Mouse (Mus musculus) left cerebral cortex, adult 2 months (tissue): Measurements from ENCODE around the gene Cubn. TPM values are rescaled to one million over a fixed set of nuclear protein-coding genes. Genes with fewer than 3 reads are reported as not detected.

Experiments
- DNase-seq, 2 experiments: peaks; one replicate each; pipeline ENCODE4 v3.0.0; 2021 to 2022; ENCODE audit warnings: low spot score in 2 of 2, mixed read lengths in 1 of 2; ENCODE audit errors: extremely low spot score in 1 of 2
- H3K27ac ChIP-seq: fragments of 200-600 bp; 2 replicates; pipeline ENCODE4 v1.8.1; 2022
- H3K4me3 ChIP-seq: fragments of 200-600 bp; 2 replicates; pipeline ENCODE4 v1.8.1; 2022
- CTCF ChIP-seq: fragments of 200-600 bp; IDR thresholded peaks from 2 replicates; pipeline ENCODE4 v1.8.1; 2022; ENCODE audit warnings: antibody characterized with exemption, mild to moderate bottlenecking, moderate library complexity
- intact Hi-C: fragments of 180-260 bp; cut with DNase I; formaldehyde crosslinking; loops from one replicate; pipeline ENCODE4 v1.15.1; 2025
- total RNA-seq, 2 experiments: library from RNA; stranded (reverse); gene quantifications; 2 replicates each; pipeline ENCODE4 v1.2.3; 2021

Cubn gene
- total RNA-seq, 2 experiments from 2014 or later, result 0.16 to 0.36 TPM

GRCm38 (mm10) chr2:13432002-13432401, 59.6 kb downstream of the Cubn start:
- intact Hi-C loops, result no loop called here
- DNase-seq, result no peak
- TF ChIP-seq CTCF, result no peak
- Histone ChIP-seq H3K27ac (no peak overlapping the region), H3K4me3 (no peak overlapping the region)

DNA sequence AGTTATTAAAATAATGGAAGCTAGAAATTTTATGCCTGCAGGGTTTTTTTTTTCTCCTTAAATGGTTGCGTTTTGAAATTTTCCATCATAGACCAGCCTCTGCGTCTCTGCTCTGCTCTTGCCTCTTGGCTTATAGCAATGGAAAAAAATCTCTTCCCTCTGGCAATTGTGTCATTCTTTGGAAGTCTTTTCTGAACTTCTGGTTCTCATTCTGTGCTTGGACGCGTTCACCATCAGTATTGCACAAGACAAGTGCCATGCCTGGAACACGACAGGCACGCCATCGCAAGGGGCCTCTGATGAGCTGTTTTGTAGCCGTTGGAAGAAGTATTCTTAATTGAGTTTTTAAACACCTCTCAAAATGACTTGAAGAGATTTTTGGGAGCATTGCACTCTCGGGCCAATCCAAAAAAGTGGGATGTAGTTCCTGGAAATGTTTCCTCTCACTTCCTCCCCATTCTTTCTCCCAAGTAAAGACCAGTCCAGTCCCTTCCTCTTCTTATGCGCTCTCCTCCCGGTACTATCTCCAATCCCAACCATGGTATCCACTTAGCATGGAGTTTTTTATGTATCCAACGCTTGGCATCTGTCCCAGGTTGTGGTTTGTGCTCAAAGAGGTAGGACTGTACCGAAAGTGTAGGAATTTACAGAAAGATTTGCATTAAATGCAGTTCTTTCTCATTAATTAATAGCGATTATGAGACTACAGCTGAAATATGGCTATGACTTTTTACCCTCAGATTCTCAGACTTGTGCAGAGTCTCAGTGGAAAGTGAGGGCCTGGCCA, 69.4 kb downstream of the Cubn start:
- DNase-seq, result no peak
- intact Hi-C loops, result no loop called here
- Histone ChIP-seq H3K4me3 (no peak overlapping the region), H3K27ac (no peak overlapping the region)
- TF ChIP-seq CTCF, result no peak

DNA sequence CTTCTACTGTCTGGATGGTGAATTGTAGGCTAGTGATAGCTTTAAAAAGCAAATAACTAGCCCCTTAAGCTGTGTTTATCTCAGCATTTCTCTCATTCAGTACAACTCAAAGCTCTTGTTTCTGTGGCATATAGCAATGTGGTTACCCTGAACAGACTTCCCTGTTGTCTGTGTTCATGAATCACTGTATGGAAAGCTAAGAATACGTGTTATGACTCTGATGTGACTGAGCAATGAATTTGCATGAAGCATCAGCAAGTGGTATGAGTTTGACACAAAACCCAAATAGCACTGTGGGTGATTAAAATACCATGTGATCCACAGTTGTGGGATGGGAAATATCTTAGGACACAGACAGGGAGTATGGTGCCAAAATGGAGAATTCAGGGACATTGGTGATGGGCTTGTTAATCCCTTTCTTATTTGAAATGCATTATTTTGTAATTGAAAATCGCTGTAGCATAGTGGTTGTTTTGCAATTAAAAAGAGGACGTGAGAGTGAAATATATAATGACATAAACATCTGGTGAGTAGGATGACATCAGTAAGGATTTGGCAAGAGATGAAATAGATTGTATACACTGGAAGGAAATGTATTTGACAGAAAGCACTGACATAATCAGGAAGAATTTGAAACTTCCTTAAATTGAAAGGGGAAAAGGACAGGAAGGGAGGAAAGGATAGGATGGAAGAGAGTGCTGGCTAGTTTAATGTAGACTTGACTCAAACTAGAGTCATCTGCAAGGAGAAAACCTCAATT, 74.7 kb downstream of the Cubn start:
- H3K27ac ChIP-seq, result peak overlapping the region; percentile 17; the same call in 1 of the 2 replicates
- H3K4me3 ChIP-seq, result no peak overlapping the region
- TF ChIP-seq CTCF, result no peak
- intact Hi-C loops, result loop anchor here (10.0 kb wide), 1 partner anchor 108 kb away; no protein-coding TSS in a partner anchor
- no peak for DNase-seq

GRCm38 (mm10) chr2:13413520-13414178, 78.0 kb downstream of the Cubn start:
- DNase-seq, result no peak
- H3K27ac ChIP-seq, result peak overlapping the region; percentile 25
- no peak overlapping the region for H3K4me3 ChIP-seq
- no peak for TF ChIP-seq CTCF
- intact Hi-C loops, result loop anchor here (10.0 kb wide), 1 partner anchor 111 kb away; no protein-coding TSS in a partner anchor

- no peak overlapping the region; the same call in 1 of the 2 replicates for H3K27ac ChIP-seq
- DNase-seq, result no peak
- intact Hi-C loops, result loop anchor here (10.0 kb wide), 1 partner anchor 114 kb away; no protein-coding TSS in a partner anchor
- H3K4me3 ChIP-seq, result no peak overlapping the region
- no peak for TF ChIP-seq CTCF
Observed at GRCm38 (mm10) chr2:13410660-13411059, 81.0 kb downstream of the Cubn start.

GRCm38 (mm10) chr2:13409767-13410519, 81.7 kb downstream of the Cubn start:
- intact Hi-C loops, result loop anchor here (10.0 kb wide), 1 partner anchor 115 kb away; no protein-coding TSS in a partner anchor
- Histone ChIP-seq H3K27ac (no peak overlapping the region; the same call in 1 of the 2 replicates), H3K4me3 (no peak overlapping the region)
- TF ChIP-seq CTCF, result no peak
- DNase-seq, result no peak

GRCm38 (mm10) chr2:13408333-13408732, 83.3 kb downstream of the Cubn start:
- TF ChIP-seq CTCF, result no peak
- Histone ChIP-seq H3K4me3 (no peak overlapping the region), H3K27ac (no peak overlapping the region)
- DNase-seq, result no peak
- intact Hi-C loops, result no loop called here

DNA sequence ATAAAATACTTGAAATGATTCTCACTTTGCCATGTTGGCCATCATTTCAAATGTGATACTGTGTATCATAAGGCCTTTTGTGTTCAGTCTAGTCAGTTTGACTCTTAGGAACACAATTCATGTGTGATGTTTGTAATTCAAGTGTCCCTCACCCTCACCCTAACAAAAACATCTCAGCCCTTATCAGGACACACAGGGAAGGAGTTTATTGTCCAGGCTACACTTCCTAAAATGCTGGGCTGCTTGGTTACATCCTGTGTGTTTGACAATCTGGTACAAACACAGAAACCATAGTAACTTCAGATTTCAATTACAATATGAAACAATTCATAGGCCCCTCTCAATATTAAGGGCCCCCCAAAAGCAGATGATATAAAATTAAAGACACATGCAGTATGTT, 83.9 kb downstream of the Cubn start:
- no peak overlapping the region for H3K4me3 ChIP-seq
- TF ChIP-seq CTCF, result no peak
- DNase-seq, result no peak
- intact Hi-C loops, result no loop called here
- no peak overlapping the region for H3K27ac ChIP-seq

GRCm38 (mm10) chr2:13407272-13407671, 84.3 kb downstream of the Cubn start:
- intact Hi-C loops, result no loop called here
- peak in 1 of 2 experiments; percentile 17 for DNase-seq
- H3K27ac ChIP-seq, result no peak overlapping the region
- H3K4me3 ChIP-seq, result no peak overlapping the region
- no peak for TF ChIP-seq CTCF

- DNase-seq, result no peak
- Histone ChIP-seq H3K27ac (no peak overlapping the region), H3K4me3 (no peak overlapping the region)
- no peak for TF ChIP-seq CTCF
- intact Hi-C loops, result no loop called here
Observed at GRCm38 (mm10) chr2:13404986-13405678, 86.5 kb downstream of the Cubn start.

GRCm38 (mm10) chr2:13400831-13401230, 90.8 kb downstream of the Cubn start:
- no peak for DNase-seq
- no peak for TF ChIP-seq CTCF
- Histone ChIP-seq H3K27ac (no peak overlapping the region), H3K4me3 (no peak overlapping the region)
- intact Hi-C loops, result no loop called here
